Mouse (Mus musculus) MEL (cell line): ENCODE measurements around the gene Unc13d.

ENCODE experiments used
- CTCF ChIP-seq, 3 experiments: IDR thresholded peaks in 2 of 3; conservative IDR thresholded peaks in 1 of 3; 2 replicates each; pipeline ENCODE4 v1.5.1; 2011 to 2012; ENCODE audit warnings: low read length in 3 of 3, low read depth in 2 of 3, mild to moderate bottlenecking in 2 of 3, improper control_type of control experiment in 1 of 3, inconsistent platforms in 1 of 3, mixed read lengths in 1 of 3, moderate library complexity in 1 of 3; ENCODE audit not compliant: control insufficient read depth in 1 of 3, insufficient read depth in 1 of 3, poor library complexity in 1 of 3, severe bottlenecking in 1 of 3
- EP300 ChIP-seq, 2 experiments: IDR thresholded peaks; 2 replicates each; pipeline ENCODE4 v1.6.1; 2011; ENCODE audit warnings: improper control_type of control experiment in 2 of 2, low read length in 2 of 2, low read depth in 1 of 2, mild to moderate bottlenecking in 1 of 2
- GATA1 ChIP-seq: IDR thresholded peaks from 2 replicates; pipeline ENCODE4 v1.6.1; 2011; ENCODE audit warnings: low read depth, low read length, improper control_type of control experiment
- HCFC1 ChIP-seq: IDR thresholded peaks from 2 replicates; pipeline ENCODE4 v1.6.1; 2012; ENCODE audit warnings: low read depth, mild to moderate bottlenecking, inconsistent platforms, low read length, improper control_type of control experiment, moderate library complexity
- KAT2A ChIP-seq: conservative IDR thresholded peaks from 2 replicates; pipeline ENCODE4 v1.6.1; 2012; ENCODE audit warnings: low read depth, low read length, improper control_type of control experiment, inconsistent platforms
- POLR2A ChIP-seq, 2 experiments: IDR thresholded peaks; 2 replicates each; pipeline ENCODE4 v1.6.1; 2011 to 2012; ENCODE audit warnings: low read length in 2 of 2, mild to moderate bottlenecking in 2 of 2, control low read depth in 1 of 2, improper control_type of control experiment in 1 of 2, low read depth in 1 of 2, moderate library complexity in 1 of 2; ENCODE audit not compliant: control insufficient read depth in 1 of 2, insufficient read depth in 1 of 2, poor library complexity in 1 of 2
- USF2 ChIP-seq, 2 experiments: IDR thresholded peaks; 2 replicates each; pipeline ENCODE4 v1.6.1; 2011 to 2012; ENCODE audit warnings: improper control_type of control experiment in 2 of 2, low read length in 2 of 2, borderline replicate concordance in 1 of 2, inconsistent platforms in 1 of 2, low read depth in 1 of 2, mild to moderate bottlenecking in 1 of 2; ENCODE audit not compliant: insufficient read depth in 1 of 2

DNA sequence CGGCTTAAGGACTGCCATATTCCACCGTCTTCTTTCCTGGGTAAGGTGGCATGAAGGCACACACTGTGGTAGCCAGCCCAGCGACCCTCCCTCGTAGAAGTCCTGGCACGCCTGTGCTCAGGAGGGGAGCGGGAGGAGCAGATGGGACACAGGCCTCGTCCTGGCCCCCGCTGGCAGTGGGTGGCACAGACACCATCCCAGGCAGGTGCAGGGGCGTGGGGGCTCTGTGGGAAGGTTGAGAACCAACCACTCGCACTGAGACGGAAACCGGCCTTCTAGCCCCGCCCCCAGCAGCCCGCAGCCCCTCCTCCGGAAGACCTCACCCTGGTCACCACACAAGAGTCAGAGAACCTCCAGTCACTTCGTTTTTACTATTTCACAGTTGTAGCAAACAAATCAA is 460 bp upstream of the Unc13d start:
- TF ChIP-seq POLR2A (IDR thresholded peaks at IDR 0.05; ENCODE audit: control insufficient read depth in 1 of 2, insufficient read depth in 1 of 2, low read depth in 1 of 2, low read length in 2 of 2, poor library complexity in 1 of 2): peak; percentile 42 to 63; a peak in 2 of 4 replicates
- no peak for TF ChIP-seq CTCF (IDR thresholded peaks at IDR 0.05 in 2 of 3, conservative IDR thresholded peaks at IDR 0.05 in 1 of 3; ENCODE audit: control insufficient read depth in 1 of 3, insufficient read depth in 1 of 3, low read depth in 2 of 3, low read length in 3 of 3, poor library complexity in 1 of 3, severe bottlenecking in 1 of 3)
- TF ChIP-seq EP300 (IDR thresholded peaks at IDR 0.05; ENCODE audit: low read depth in 1 of 2, low read length in 2 of 2): no peak
- no peak; the same call in 1 of the 2 replicates for TF ChIP-seq HCFC1
- no peak for TF ChIP-seq GATA1
- TF ChIP-seq KAT2A: no peak
- TF ChIP-seq USF2 (IDR thresholded peaks at IDR 0.05; ENCODE audit: borderline replicate concordance in 1 of 2, insufficient read depth in 1 of 2, low read depth in 1 of 2, low read length in 2 of 2): no peak
